Mouse (Mus musculus) spleen, adult 2 months (tissue): ENCODE results near the gene Ush2a.

Experiments used
- CTCF ChIP-seq: fragments of 200-500 bp; IDR thresholded peaks from 2 replicates; pipeline ENCODE4 v1.5.1; 2011; ENCODE audit warnings: mild to moderate bottlenecking, inconsistent platforms; ENCODE audit not compliant: insufficient read depth, insufficient read length, insufficient replicate concordance; ENCODE audit errors: extremely low read depth
- POLR2A ChIP-seq: fragments of 200-500 bp; IDR thresholded peaks from 2 replicates; pipeline ENCODE4 v1.6.1; 2011; ENCODE audit warnings: low read depth, low read length, inconsistent platforms

GRCm38 (mm10) chr1:188543364-188543763, 281.5 kb downstream of the Ush2a start:
- TF ChIP-seq CTCF (no peak), POLR2A (no peak)
